Mouse (Mus musculus) liver, embryonic 14.5 days (tissue): Measurements from ENCODE around the gene Alkbh7. TPM values are rescaled to one million over a fixed set of nuclear protein-coding genes. Genes with fewer than 3 reads are reported as not detected.

Experiments used
- ATAC-seq: fragments of 200-750 bp; cut with Nextera tagmentation; 2 replicates; pipeline ENCODE4 v1.8.0; 2017; ENCODE audit warnings: moderate number of reproducible peaks, mild to moderate bottlenecking, moderate library complexity; ENCODE audit not compliant: insufficient read depth
- DNase-seq, 3 experiments: peaks; one replicate each; pipeline ENCODE4 v3.0.0-alpha.2; 2012 to 2013; ENCODE audit warnings: low read depth in 3 of 3, low spot score in 3 of 3
- H3K27ac ChIP-seq: fragments of 300-500 bp; sonication (generic); 2 replicates; pipeline ENCODE4 v1.5.1; 2014; ENCODE audit warnings: moderate library complexity, mild to moderate bottlenecking, control low read depth, inconsistent platforms
- H3K27me3 ChIP-seq: fragments of 300-500 bp; sonication (generic); 2 replicates; pipeline ENCODE4 v1.6.1; 2014; ENCODE audit warnings: mild to moderate bottlenecking, low read length, moderate library complexity; ENCODE audit not compliant: control insufficient read depth, insufficient read depth
- H3K36me3 ChIP-seq: fragments of 300-500 bp; sonication (generic); replicated peaks from 2 replicates; pipeline ENCODE4 v1.6.1; 2014; ENCODE audit warnings: low read depth; ENCODE audit not compliant: control insufficient read depth, insufficient read depth
- H3K4me1 ChIP-seq, 2 experiments: fragments of 200-500 bp in 1 of 2; fragments of 300-500 bp in 1 of 2; sonication (generic) in 1 of 2; replicated peaks; 2 replicates each; pipeline ENCODE4 v1.6.1; 2012 to 2014; ENCODE audit warnings: antibody characterized with exemption in 1 of 2, inconsistent platforms in 1 of 2, low read length in 1 of 2; ENCODE audit not compliant: control insufficient read depth in 2 of 2, insufficient read depth in 2 of 2
- H3K4me2 ChIP-seq: fragments of 300-500 bp; sonication (generic); 2 replicates; pipeline ENCODE4 v1.6.1; 2014; ENCODE audit warnings: low read depth, mild to moderate bottlenecking, control low read depth, moderate library complexity
- H3K4me3 ChIP-seq, 2 experiments: fragments of 200-500 bp in 1 of 2; fragments of 300-500 bp in 1 of 2; sonication (generic) in 1 of 2; 2 replicates each; pipeline ENCODE4 v1.5.1; 2012 to 2014; ENCODE audit warnings: low read depth in 2 of 2, low read length in 2 of 2, mild to moderate bottlenecking in 2 of 2, control low read depth in 1 of 2, inconsistent platforms in 1 of 2, moderate library complexity in 1 of 2; ENCODE audit not compliant: insufficient read depth in 1 of 2
- H3K9ac ChIP-seq: fragments of 300-500 bp; sonication (generic); replicated peaks from 2 replicates; pipeline ENCODE4 v1.6.1; 2014; ENCODE audit warnings: mild to moderate bottlenecking, control low read depth, moderate library complexity
- H3K9me3 ChIP-seq: fragments of 300-500 bp; sonication (generic); 2 replicates; pipeline ENCODE4 v1.6.1; 2016; ENCODE audit warnings: low read length, mixed read lengths; ENCODE audit not compliant: control insufficient read depth
- CTCF ChIP-seq: IDR thresholded peaks from 2 replicates; pipeline ENCODE4 v1.5.1; 2016; ENCODE audit warnings: antibody characterized with exemption, low read depth, control low read depth
- EP300 ChIP-seq: IDR thresholded peaks from 2 replicates; pipeline ENCODE4 v1.6.1; 2016; ENCODE audit warnings: antibody characterized with exemption, low read depth
- WGBS: fragments of 180-500 bp; shearing (Covaris S2); extraction: QIAGEN DNeasy Blood & Tissue Kit; methylation state at CpG from one replicate; pipeline ENCODE4 v1.1.7; 2014; ENCODE audit not compliant: insufficient replicate concordance; 5-methylcytosine and 5-hydroxymethylcytosine counted together
- polyA plus RNA-seq, 2 experiments: library from polyadenylated mRNA; depleted of rRNA in 1 of 2; stranded (reverse) in 1 of 2; unstranded in 1 of 2; fragments of >200 nt; fragmentation: Nextera tagmentation in 1 of 2; extraction: Ambion mirVana in 1 of 2; gene quantifications; 2 replicates each; pipeline versions ENCODE4 v1.2.1 to v1.2.3; 2012 to 2014

Gene Alkbh7
- polyA plus RNA-seq, 2 experiments = 12.1 to 15.4 TPM

- H3K4me3 ChIP-seq = no peak overlapping the region
- no peaks in the 10 kb centered on the region; the same call in 1 of the 2 replicates for H3K27me3 ChIP-seq
- no peak overlapping the region for H3K4me2 ChIP-seq
- H3K4me1 ChIP-seq = peaks cover 0 to 2% of the 10 kb centered on the region in 2 experiments; a peak in 2 of 4 replicates
- TF ChIP-seq EP300 = no peak
- TF ChIP-seq CTCF = no peak
- H3K9ac ChIP-seq = no peak overlapping the region
- H3K9me3 ChIP-seq = no peaks in the 10 kb centered on the region
- WGBS = 45% methylated on average over 5 of the region's 5 CpGs
- no peaks in the 10 kb centered on the region for H3K36me3 ChIP-seq
- H3K27ac ChIP-seq = no peak overlapping the region
- DNase-seq = no peak
- ATAC-seq = no peak
Observed at GRCm38 (mm10) chr17:56970081-56970480, 27.1 kb upstream of the Alkbh7 start.

GRCm38 (mm10) chr17:56973956-56974707 lies 23.0 kb upstream of the Alkbh7 start:
- ATAC-seq (no peak), DNase-seq (no peak)
- H3K27ac ChIP-seq = no peak overlapping the region
- H3K4me2 ChIP-seq = no peak overlapping the region
- TF ChIP-seq EP300 = no peak
- TF ChIP-seq CTCF = no peak
- H3K9ac ChIP-seq = no peak overlapping the region
- no peaks in the 10 kb centered on the region for H3K36me3 ChIP-seq
- 61% methylated on average over 13 of the region's 14 CpGs for WGBS
- no peaks in the 10 kb centered on the region; the same call in 1 of the 2 replicates for H3K27me3 ChIP-seq
- no peaks in the 10 kb centered on the region for H3K9me3 ChIP-seq
- H3K4me3 ChIP-seq = no peak overlapping the region
- peaks cover 0 to 2% of the 10 kb centered on the region in 2 experiments; a peak in 2 of 4 replicates for H3K4me1 ChIP-seq

GRCm38 (mm10) chr17:56974708-56975240 lies 22.4 kb upstream of the Alkbh7 start:
- Histone ChIP-seq H3K27me3 (no peaks in the 10 kb centered on the region; the same call in 1 of the 2 replicates), H3K36me3 (no peaks in the 10 kb centered on the region), H3K9ac (no peak overlapping the region), H3K4me3 (no peak overlapping the region), H3K4me1 (peaks cover 0 to 2% of the 10 kb centered on the region in 2 experiments; a peak in 2 of 4 replicates), H3K4me2 (no peak overlapping the region), H3K27ac (no peak overlapping the region), H3K9me3 (no peaks in the 10 kb centered on the region)
- WGBS = 61% methylated on average over 5 of the region's 5 CpGs
- DNase-seq (no peak), ATAC-seq (no peak)
- TF ChIP-seq CTCF = no peak
- no peak for TF ChIP-seq EP300

- Histone ChIP-seq H3K4me3 (no peak overlapping the region), H3K9ac (no peak overlapping the region), H3K4me2 (no peak overlapping the region), H3K9me3 (no peaks in the 10 kb centered on the region), H3K4me1 (peaks cover 0 to 2% of the 10 kb centered on the region in 2 experiments; a peak in 2 of 4 replicates), H3K36me3 (no peaks in the 10 kb centered on the region), H3K27me3 (no peaks in the 10 kb centered on the region), H3K27ac (no peak overlapping the region)
- DNase-seq (no peak), ATAC-seq (no peak)
- TF ChIP-seq CTCF (no peak), EP300 (no peak)
- WGBS = 51% methylated on average over 3 of the region's 3 CpGs
Observed at GRCm38 (mm10) chr17:56975391-56975790, 21.7 kb upstream of the Alkbh7 start.

- DNase-seq (no peak), ATAC-seq (no peak)
- Histone ChIP-seq H3K27ac (no peak overlapping the region), H3K4me1 (peaks cover 0 to 2% of the 10 kb centered on the region in 2 experiments; a peak in 2 of 4 replicates), H3K4me3 (no peak overlapping the region), H3K4me2 (no peak overlapping the region), H3K9ac (no peak overlapping the region), H3K36me3 (no peaks in the 10 kb centered on the region), H3K27me3 (no peaks in the 10 kb centered on the region), H3K9me3 (no peaks in the 10 kb centered on the region)
- TF ChIP-seq CTCF = no peak
- no peak for TF ChIP-seq EP300
- WGBS = 52% methylated on average over 8 of the region's 8 CpGs
Observed at GRCm38 (mm10) chr17:56976531-56977390, 20.4 kb upstream of the Alkbh7 start.
